Comparison of ENCODE assay signal across 8 mouse cellular contexts in genomic region chr3:123508056-123508674, GRCm38 (mm10).
DNase-seq lines count a peak whose midpoint lies in the region; ATAC-seq and TF ChIP-seq lines count a peak whose summit lies in the region.

No protein-coding gene starts in this region.

- no peaks in the 10 kb centered on the region for H3K27me3 ChIP-seq in Patski
- H3K27me3 ChIP-seq in hindbrain, embryonic 13.5 days = no peaks in the 10 kb centered on the region

- H3K9ac ChIP-seq in hindbrain, embryonic 13.5 days = peak overlapping the region; percentile 92

- in situ Hi-C loops in Patski (cut with MboI; ENCODE audit: low pct_unique_long_range_greater_than_20kb) = loop anchor here (5.0 kb wide), 3 partner anchors 121 to 769 kb away; partner anchors contain the start of gene Mettl14

- POLR2A ChIA-PET in Patski (lab: Charles Lee) = interaction anchor here (1.3 to 2.0 kb wide), 2 partner anchors 8 to 17 kb away, joined by 4 to 8 read pairs; no protein-coding TSS in a partner anchor

- WGBS in hindbrain, embryonic 13.5 days = under 1% methylated on average over 53 of the region's 53 CpGs

- peaks cover 8% of the 10 kb centered on the region; the same call in 1 of the 2 replicates for H3K36me3 ChIP-seq in hindbrain, embryonic 13.5 days

- H3K27ac ChIP-seq in hindbrain, embryonic 13.5 days = peak overlapping the region; percentile 99

- H3K4me3 ChIP-seq in hindbrain, embryonic 13.5 days = peak overlapping the region; percentile 54

- ATAC-seq in Patski = peak; percentile 96
- ATAC-seq in hindbrain, embryonic 13.5 days (ENCODE audit: low FRiP score) = peak; percentile 99

- H3K9me3 ChIP-seq in hindbrain, embryonic 13.5 days = no peaks in the 10 kb centered on the region

- no peak for TF ChIP-seq CTCF in Patski (IDR thresholded peaks at IDR 0.05)

- peaks cover 34% of the 10 kb centered on the region for H3K4me1 ChIP-seq in hindbrain, embryonic 13.5 days (replicated peaks)

- peak overlapping the region; percentile 69 for H3K4me2 ChIP-seq in hindbrain, embryonic 13.5 days

- peak; percentile 99 for DNase-seq in Patski (ENCODE audit: low read depth, low spot score)
- DNase-seq in cerebellum, postnatal 14 days = peak; percentile 99
- DNase-seq in frontal cortex, postnatal 14 days (ENCODE audit: low spot score in 2 of 2) = peak; percentile 99
- DNase-seq in layer of hippocampus, postnatal 25 days (ENCODE audit: extremely low spot score in 1 of 2, low spot score in 1 of 2) = peak; percentile 94 to 95
- DNase-seq in lung, postnatal 25 days (ENCODE audit: low spot score) = peak; percentile 99
- peak; percentile 99 for DNase-seq in retina, embryonic 14.5 days (ENCODE audit: low spot score)
- DNase-seq in thymus, postnatal 4 days = peak; percentile 99

- CTCF ChIA-PET in Patski (lab: Charles Lee) = interaction anchor here (0.8 to 1.1 kb wide), 3 partner anchors 14 to 118 kb away, joined by 3 read pairs; no protein-coding TSS in a partner anchor

Comparison
In these comparisons a context has a peak if more than half of its experiments do, and no peak if none do; other contexts are left out.
1. Peak in every context shown above with its lines: DNase-seq, ATAC-seq, H3K4me3 ChIP-seq and H3K27ac ChIP-seq.